Mouse (Mus musculus) left cerebral cortex, adult 11 months (tissue): ENCODE results near the gene Atxn2.
"Not testable (repeated sequence)": the region's sequence is repeated elsewhere in the genome, so short reads cannot be mapped to it uniquely, and the experiment has no call there.

Experiments used
- DNase-seq: peaks from one replicate; pipeline ENCODE4 v3.0.0; 2022; ENCODE audit warnings: low spot score

Gene Atxn2

GRCm38 (mm10) chr5:121711174-121711927 lies at the start of gene Atxn2:
Gene Atxn2, plus strand, starts transcription at chr5:121711337.
- DNase-seq, result peak; percentile 65

DNA sequence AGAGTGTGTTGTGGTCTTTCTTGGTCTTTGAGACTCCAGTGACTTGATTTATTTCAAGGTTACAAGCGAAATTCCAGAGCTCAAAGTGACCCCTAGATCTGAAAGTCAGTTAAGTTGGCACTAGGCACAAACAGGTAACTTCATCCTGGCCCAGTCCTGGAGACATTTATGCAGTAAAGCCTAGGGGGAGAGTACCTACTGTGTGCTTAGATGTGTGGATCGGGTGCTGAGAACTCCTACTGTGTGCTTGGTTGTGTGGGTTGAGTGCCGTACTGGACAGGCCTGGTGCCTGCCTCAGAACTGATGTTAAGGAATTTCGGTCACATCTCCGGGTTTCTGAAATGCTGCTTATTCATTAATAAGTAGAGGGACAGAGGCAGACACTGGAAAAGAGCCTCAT lies 49.6 kb upstream of the Atxn2 start:
- DNase-seq, result no peak

- no peak for DNase-seq
Measured at GRCm38 (mm10) chr5:121663456-121663855, 47.7 kb upstream of the Atxn2 start.

GRCm38 (mm10) chr5:121664078-121664477 lies 47.1 kb upstream of the Atxn2 start:
- DNase-seq, result no peak

GRCm38 (mm10) chr5:121664971-121665370 lies 46.2 kb upstream of the Atxn2 start:
- DNase-seq, result no peak

DNA sequence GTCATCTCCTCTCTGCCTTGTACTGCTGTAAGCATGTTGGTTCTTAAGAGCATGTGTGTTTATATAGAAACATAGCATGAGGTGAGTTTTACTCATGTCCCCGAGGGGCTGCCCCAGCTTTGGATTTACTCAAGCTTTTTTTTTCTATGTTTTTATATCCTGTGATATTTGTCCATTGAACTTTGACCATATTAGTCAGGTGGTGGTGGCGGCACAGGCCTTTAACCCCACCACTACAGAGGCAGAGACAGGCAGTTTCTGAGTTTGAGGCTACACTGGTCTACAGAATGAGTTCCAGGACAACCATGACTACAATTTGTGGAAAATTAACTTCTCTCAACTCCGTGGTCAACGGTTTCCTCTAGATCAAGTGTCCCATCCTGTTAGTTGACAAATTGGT lies 44.1 kb upstream of the Atxn2 start:
- DNase-seq, result no peak

DNA sequence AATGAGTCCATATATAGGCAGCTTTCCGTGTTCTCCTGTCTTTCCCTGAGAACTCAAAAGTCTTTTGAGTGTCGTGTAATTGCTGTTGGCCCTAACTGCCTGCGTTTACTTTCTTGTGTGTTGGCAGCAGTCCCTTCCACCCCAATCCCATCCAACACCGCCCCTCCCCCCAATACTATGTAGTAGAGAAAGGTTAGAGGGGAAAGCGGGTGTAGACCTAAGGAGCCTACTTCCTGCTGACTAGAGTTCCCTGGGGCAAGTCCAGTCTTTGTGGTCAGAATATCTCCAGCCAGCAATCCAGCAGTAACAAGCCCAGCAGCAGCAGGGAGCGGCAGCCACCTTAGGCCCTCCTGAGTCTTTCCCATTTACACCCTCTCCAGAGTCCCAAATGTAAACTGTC lies 42.7 kb upstream of the Atxn2 start:
- no peak for DNase-seq

DNA sequence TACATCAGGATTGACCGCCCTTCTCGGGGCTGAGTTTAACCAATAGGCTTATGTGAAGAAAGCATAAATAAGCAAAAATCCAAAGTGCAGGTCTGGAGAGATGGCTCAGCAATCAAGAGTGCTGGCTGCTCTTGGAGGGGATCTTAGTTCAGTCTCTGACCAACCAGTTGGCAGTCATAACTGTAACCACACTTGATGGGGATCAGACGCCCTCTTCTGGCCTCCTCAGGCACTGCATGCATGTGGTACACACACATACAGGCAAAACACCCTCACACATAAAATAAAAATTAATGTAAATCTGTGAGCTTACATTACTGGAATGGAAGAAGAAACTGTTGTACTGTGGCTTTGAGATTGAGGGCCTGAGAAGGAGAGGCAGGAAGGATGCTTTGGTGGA lies 40.7 kb upstream of the Atxn2 start:
- DNase-seq, result no peak

GRCm38 (mm10) chr5:121682250-121682649 lies 28.9 kb upstream of the Atxn2 start:
- no peak for DNase-seq

DNA sequence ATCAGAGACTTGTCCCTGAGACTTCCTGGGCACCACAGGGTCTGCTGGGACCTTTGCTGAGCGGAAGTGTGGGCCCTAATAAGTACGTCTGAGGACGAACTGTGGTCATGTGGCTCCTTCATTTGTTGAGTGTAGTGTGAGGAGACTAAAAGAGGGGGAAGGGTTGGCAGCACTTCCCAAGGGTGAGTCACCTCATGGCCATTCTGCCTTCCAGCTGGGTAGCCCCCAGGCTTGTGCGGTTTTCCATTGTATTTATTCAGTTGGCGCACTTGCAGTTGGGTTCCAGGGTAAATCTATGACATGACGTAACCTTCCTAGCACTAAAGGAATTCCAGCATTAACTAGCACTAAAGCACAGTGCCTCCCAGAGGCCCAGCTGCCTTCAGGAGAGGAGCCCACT lies 25.6 kb upstream of the Atxn2 start:
- DNase-seq, result no peak

DNA sequence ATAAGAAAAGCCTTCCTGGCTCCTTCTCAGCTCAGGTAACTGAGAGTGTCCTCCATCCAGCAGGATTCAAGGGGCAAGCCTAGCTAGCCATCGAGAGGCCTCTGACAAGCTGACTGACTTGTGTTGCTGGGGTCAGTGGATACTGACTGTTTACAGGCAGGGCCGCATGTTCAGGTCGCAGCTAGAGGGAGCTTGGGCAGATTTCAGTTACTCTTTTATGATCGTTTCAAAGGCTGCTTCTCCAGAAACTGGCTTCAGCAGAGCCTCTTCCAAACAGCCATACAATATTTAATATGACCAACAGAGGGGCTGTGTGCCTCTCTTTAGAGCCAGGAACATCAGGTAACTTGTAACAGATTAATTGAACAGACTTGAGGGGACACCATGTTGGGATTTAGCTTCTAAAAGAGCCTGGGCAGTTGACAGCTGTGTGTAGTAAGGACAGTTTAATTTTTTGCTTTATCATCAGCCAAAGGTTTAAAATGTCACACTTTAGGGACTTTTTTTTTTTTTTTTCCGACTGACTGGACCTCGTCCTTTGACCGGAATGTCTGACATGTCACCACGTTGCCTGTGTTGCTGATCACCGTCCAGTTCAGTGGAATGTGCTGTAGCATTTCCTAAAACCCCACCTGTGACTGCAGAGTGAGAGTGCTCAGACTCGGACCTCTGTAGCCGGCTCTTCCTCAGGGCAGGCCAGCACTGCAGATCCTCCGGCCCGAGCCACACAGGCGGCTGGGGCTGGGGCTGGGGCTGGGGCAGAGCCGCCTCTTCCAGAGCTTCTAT lies 24.8 kb upstream of the Atxn2 start:
- DNase-seq, result no peak

- DNase-seq, result no peak
Measured at GRCm38 (mm10) chr5:121690482-121691211, 20.5 kb upstream of the Atxn2 start.

- DNase-seq, result not testable (repeated sequence)
Measured at GRCm38 (mm10) chr5:121691436-121691835, 19.7 kb upstream of the Atxn2 start.

DNA sequence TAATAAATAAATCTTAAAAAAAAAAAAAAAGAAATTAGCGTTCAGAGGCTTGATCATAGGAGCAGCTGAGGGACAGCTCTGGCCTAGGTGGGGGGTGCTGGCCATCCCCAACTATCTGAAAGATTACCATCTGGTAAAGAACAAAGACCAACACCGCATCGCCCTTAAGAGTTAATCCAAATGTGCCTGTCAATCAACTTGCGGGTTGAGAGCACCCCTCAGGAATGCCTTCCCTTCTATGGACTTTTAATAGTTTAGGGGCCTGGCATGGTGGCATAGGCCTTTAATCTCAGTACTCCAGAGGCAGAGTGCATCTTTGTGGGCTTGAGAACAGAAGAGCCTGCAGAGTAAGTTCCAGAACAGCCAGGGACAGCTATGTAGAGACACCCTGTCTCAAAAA lies 18.2 kb upstream of the Atxn2 start:
- DNase-seq, result no peak

DNA sequence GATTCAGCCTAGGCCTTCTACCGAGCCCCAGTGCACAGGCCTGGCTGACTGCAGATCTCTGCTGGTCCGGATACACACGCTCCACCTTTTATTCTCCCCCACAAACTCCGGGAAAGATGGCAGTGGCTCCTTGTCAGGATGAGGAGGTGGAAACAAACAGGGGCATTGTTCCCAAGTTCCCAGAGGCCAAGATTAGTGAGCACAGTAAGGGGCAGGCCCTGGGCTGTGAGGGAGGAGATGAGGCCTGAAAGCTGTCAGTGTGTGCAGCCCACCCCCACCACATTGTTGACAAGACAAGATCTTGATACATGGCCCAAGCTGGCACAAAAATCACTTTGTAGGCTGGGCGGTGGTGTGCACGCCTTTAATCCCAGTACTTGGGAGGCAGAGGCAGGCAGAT lies 14.4 kb upstream of the Atxn2 start:
- DNase-seq, result no peak

DNA sequence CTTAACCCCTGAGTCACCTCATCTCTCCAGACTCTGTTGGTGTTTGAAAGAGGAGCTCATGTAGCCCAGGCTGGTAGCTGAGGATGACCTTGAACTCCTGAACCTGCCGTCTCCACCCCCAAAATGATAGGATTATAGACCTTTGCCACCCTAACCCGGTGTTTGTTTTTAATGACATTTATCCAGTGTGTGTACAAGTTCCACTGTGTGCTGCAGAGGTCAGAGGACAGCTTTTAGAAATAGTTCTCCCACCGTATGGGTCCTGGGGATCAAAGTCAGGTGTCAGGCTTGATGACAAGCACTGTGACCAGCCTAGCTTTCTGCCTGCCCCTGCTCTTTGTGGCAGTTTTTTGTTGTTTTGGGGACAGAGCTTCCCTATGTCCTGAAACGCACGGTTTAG lies 11.2 kb upstream of the Atxn2 start:
- no peak for DNase-seq

DNA sequence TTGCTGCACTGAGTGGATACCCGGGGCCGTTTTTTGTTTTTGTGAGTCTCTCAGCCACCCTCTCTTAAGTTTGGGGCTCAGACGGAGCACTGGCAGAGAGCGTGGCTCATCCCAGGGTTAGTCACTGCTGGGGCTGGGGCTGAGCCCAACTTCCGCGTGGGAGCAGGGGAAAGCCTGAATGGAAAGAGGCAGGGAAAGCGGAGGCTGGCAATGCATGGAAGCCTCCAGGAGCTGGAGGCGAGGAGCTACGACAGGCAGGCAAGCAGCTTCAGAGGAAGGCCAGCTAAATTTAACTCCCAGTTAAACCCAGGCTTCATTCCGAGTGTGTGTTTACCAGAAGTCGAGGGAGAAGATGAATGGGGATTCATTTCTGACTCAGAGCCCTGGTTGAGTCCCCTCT lies 10.6 kb upstream of the Atxn2 start:
- DNase-seq, result peak; percentile 54

- DNase-seq, result no peak
Measured at GRCm38 (mm10) chr5:121701111-121701769, 9.9 kb upstream of the Atxn2 start.

- DNase-seq, result no peak
Measured at GRCm38 (mm10) chr5:121703341-121703740, 7.8 kb upstream of the Atxn2 start.

GRCm38 (mm10) chr5:121704512-121705248 lies 6.5 kb upstream of the Atxn2 start:
- DNase-seq, result no peak

GRCm38 (mm10) chr5:121710402-121710801 lies 735 bp upstream of the Atxn2 start:
- no peak for DNase-seq

DNA sequence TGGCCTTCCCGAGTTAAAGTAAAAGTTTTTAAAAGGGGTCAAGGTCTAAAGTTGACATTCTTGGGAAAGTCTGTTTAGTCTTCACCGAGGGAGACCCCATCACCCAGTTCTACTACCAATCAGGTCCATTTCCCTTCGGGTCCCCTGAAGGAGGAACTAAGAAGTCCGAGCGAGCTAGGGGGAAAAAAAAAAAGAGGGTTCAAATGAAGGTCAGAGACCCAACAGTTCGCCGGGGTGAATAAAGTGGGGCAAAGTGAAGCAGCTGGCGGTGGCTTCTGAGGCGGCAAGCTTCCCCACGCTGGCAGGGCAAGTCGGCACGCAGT lies 325 bp upstream of the Atxn2 start:
- no peak for DNase-seq
